Mouse (Mus musculus): ENCODE measurements around the gene Mum1l1. TPM values are rescaled to one million over a fixed set of nuclear protein-coding genes. Genes with fewer than 3 reads are reported as not detected.

Mum1l1 gene
- polyA plus RNA-seq, 1 experiment from 2014 or later, result 40.5 TPM

DNA sequence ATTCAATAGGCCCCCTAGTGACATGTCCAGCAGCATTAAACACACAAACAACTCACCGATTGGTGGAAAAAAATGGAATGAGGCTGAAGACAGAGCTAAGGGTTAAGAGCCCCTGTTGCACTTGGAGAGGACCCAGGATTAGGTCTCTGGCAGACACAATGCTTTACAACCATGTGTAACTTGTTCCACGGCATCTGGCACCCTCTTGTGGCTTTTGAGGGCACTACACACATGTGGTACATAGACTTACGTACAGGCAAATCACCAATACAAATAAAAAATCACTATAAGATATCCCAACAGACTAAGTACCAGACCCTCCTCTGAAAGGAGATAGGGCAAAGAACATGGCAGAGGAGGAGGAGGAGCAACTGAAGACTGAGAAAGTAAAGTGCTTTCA lies 37.5 kb downstream of the Mum1l1 start:
- Histone ChIP-seq H3K36me3 (no peaks in the 10 kb centered on the region), H3K27me3 (ENCODE audit: insufficient read depth, poor library complexity, severe bottlenecking) (no peaks in the 10 kb centered on the region), H3K27ac (no peak overlapping the region), H3K9me3 (no peaks in the 10 kb centered on the region), H3K4me1 (no peaks in the 10 kb centered on the region), H3K4me3 (no peak overlapping the region)
- WGBS, result 77% methylated on average over 3 of the region's 3 CpGs
- no peak for DNase-seq (ENCODE audit: low spot score)

GRCm38 (mm10) chrX:139257072-139257471 lies 47.2 kb downstream of the Mum1l1 start:
- Histone ChIP-seq H3K4me3 (no peak overlapping the region), H3K27me3 (ENCODE audit: insufficient read depth, poor library complexity, severe bottlenecking) (no peaks in the 10 kb centered on the region), H3K9me3 (no peaks in the 10 kb centered on the region), H3K27ac (no peak overlapping the region), H3K36me3 (no peaks in the 10 kb centered on the region), H3K4me1 (no peaks in the 10 kb centered on the region)
- whole genome bisulfite sequencing, result 83% methylated on average over 10 of the region's 10 CpGs
- no peak for DNase-seq (ENCODE audit: low spot score)

GRCm38 (mm10) chrX:139281966-139282365 lies 72.1 kb downstream of the Mum1l1 start:
- H3K27me3 ChIP-seq (ENCODE audit: insufficient read depth, poor library complexity, severe bottlenecking), result no peaks in the 10 kb centered on the region
- H3K9me3 ChIP-seq, result no peaks in the 10 kb centered on the region
- WGBS, result 84% methylated on average over 4 of the region's 4 CpGs

More at GRCm38 (mm10) chrX:139281966-139282365, 72.1 kb downstream of the Mum1l1 start:
- H3K4me3 ChIP-seq, result no peak overlapping the region
- H3K36me3 ChIP-seq, result no peaks in the 10 kb centered on the region
- no peak overlapping the region for H3K27ac ChIP-seq
- no peak for DNase-seq (ENCODE audit: low spot score)
- no peaks in the 10 kb centered on the region for H3K4me1 ChIP-seq

Other genes starting within 250 kb of the Mum1l1 start
- not detected in 2 replicates for gene Serpina7, start 124.8 kb upstream of the Mum1l1 start, polyA plus RNA-seq (2016; fragmentation: Nextera tagmentation; extraction: Ambion mirVana)
- not detected in 2 replicates for gene 4930513O06Rik, start 123.8 kb upstream of the Mum1l1 start, polyA plus RNA-seq (2016; fragmentation: Nextera tagmentation; extraction: Ambion mirVana)
- not detected in 2 replicates for gene 4933428M09Rik, start 30.8 kb upstream of the Mum1l1 start, polyA plus RNA-seq (2016; fragmentation: Nextera tagmentation; extraction: Ambion mirVana)
- 0.36 and 0.48 TPM in 2 replicates for gene Trap1a, start 123.6 kb downstream of the Mum1l1 start, polyA plus RNA-seq (2016; fragmentation: Nextera tagmentation; extraction: Ambion mirVana)